Mouse (Mus musculus): Measurements from ENCODE around the gene Etfa. TPM values are rescaled to one million over a fixed set of nuclear protein-coding genes. Genes with fewer than 3 reads are reported as not detected.

The Etfa gene
- total and polyA plus RNA-seq, 2 experiments from 2014 or later: 11.5 to 99.1 TPM

GRCm38 (mm10) chr9:55539006-55539405, 27.0 kb upstream of the Etfa start:
- WGBS: 19% methylated on average over 1 of the region's 1 CpGs
- H3K36me3 ChIP-seq (ENCODE audit: insufficient read depth, low read length): no peaks in the 10 kb centered on the region
- no peak overlapping the region for H3K4me3 ChIP-seq (ENCODE audit: low read depth, low read length)
- DNase-seq (ENCODE audit: low spot score): no peak
- no peak overlapping the region for H3K9ac ChIP-seq (replicated peaks; ENCODE audit: low read length, poor library complexity, severe bottlenecking)
- no peak overlapping the region for H3K4me2 ChIP-seq (ENCODE audit: low read depth, low read length, poor library complexity, severe bottlenecking)
- no peak for ATAC-seq (ENCODE audit: low FRiP score)
- no peaks in the 10 kb centered on the region for H3K4me1 ChIP-seq (ENCODE audit: insufficient read depth, low read length)
- no peak overlapping the region for H3K27ac ChIP-seq (ENCODE audit: low read depth, low read length)
- peaks cover 47% of the 10 kb centered on the region for H3K27me3 ChIP-seq (ENCODE audit: insufficient read depth, low read length)
- TF ChIP-seq CTCF (IDR thresholded peaks at IDR 0.05): no peak
- no peaks in the 10 kb centered on the region for H3K9me3 ChIP-seq (ENCODE audit: low read length)

GRCm38 (mm10) chr9:55538377-55538776, 26.3 kb upstream of the Etfa start, which contains the start of gene Isl2:
TSS of gene Isl2 (plus strand) at chr9:55538672.
- DNase-seq (ENCODE audit: low spot score): no peak
- H3K4me2 ChIP-seq (ENCODE audit: low read depth, low read length, poor library complexity, severe bottlenecking): no peak within 1 kb of the TSS
- no peaks in the 10 kb centered on the region for H3K9me3 ChIP-seq (ENCODE audit: low read length)
- H3K27ac ChIP-seq (ENCODE audit: low read depth, low read length): no peak within 1 kb of the TSS
- no peak within 1 kb of the TSS for H3K9ac ChIP-seq (replicated peaks; ENCODE audit: low read length, poor library complexity, severe bottlenecking)
- TF ChIP-seq CTCF (IDR thresholded peaks at IDR 0.05): no peak
- no peak within 1 kb of the TSS for H3K4me3 ChIP-seq (ENCODE audit: low read depth, low read length)
- WGBS: 7% methylated on average over 4 of the region's 4 CpGs
- no peak for ATAC-seq (ENCODE audit: low FRiP score)
- H3K36me3 ChIP-seq (ENCODE audit: insufficient read depth, low read length): no peaks in the 10 kb centered on the region
- H3K4me1 ChIP-seq (ENCODE audit: insufficient read depth, low read length): no peaks in the 10 kb centered on the region
- H3K27me3 ChIP-seq (ENCODE audit: insufficient read depth, low read length): peaks cover 47% of the 10 kb centered on the region

DNA sequence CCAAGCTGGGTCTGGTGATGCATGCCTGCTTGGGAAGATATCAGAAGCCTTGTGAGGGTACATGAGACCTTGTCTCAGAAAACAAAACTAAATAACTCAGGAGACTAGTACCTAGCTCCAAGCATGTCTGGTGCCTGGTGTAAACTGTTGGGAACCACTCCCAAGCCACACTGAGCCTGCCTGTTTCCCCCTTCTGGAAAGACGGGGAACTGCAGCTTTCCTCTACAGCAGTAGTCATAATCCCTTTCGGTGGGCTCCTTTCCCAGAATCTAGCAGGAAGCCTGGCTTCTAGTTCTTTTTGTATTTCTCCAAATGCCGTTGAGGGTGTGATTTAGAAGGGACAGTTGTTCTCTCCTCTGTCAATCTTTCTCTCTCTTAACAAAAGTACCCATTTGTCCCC, 23.9 kb upstream of the Etfa start:
- Histone ChIP-seq H3K9ac (replicated peaks; ENCODE audit: low read length, poor library complexity, severe bottlenecking) (no peak overlapping the region), H3K9me3 (ENCODE audit: low read length) (no peaks in the 10 kb centered on the region), H3K4me2 (ENCODE audit: low read depth, low read length, poor library complexity, severe bottlenecking) (no peak overlapping the region), H3K27ac (ENCODE audit: low read depth, low read length) (no peak overlapping the region), H3K27me3 (ENCODE audit: insufficient read depth, low read length) (peaks cover 36% of the 10 kb centered on the region), H3K4me1 (ENCODE audit: insufficient read depth, low read length) (no peaks in the 10 kb centered on the region), H3K36me3 (ENCODE audit: insufficient read depth, low read length) (no peaks in the 10 kb centered on the region), H3K4me3 (ENCODE audit: low read depth, low read length) (no peak overlapping the region)
- TF ChIP-seq CTCF (IDR thresholded peaks at IDR 0.05): peak; percentile 78
- DNase-seq (ENCODE audit: low spot score) (peak; percentile 76), ATAC-seq (ENCODE audit: low FRiP score) (no peak)
- 10% methylated on average over 3 of the region's 3 CpGs for WGBS

DNA sequence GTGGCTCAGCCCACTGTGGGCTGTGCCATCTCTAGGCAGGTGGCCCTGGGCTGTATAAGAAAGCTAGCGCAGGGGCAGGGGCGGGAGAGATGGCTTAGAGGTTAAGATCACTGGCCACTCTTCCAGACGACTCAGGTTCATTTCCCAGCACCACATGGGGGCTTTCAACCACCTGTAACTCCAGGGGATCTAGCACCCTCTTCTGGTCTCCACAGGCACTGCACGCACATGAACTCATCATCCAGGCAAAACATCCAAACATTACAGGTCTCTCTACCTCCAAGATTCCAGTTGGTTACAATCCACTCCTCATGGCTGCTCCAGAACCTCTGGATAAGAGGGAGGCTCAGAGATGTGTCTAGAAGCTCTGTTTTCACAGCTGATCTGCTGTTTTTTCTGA, 13.7 kb upstream of the Etfa start:
- Histone ChIP-seq H3K9ac (replicated peaks; ENCODE audit: low read length, poor library complexity, severe bottlenecking) (no peak overlapping the region), H3K4me2 (ENCODE audit: low read depth, low read length, poor library complexity, severe bottlenecking) (no peak overlapping the region), H3K27ac (ENCODE audit: low read depth, low read length) (no peak overlapping the region), H3K27me3 (ENCODE audit: insufficient read depth, low read length) (no peaks in the 10 kb centered on the region), H3K4me1 (ENCODE audit: insufficient read depth, low read length) (no peaks in the 10 kb centered on the region), H3K9me3 (ENCODE audit: low read length) (no peaks in the 10 kb centered on the region), H3K4me3 (ENCODE audit: low read depth, low read length) (no peak overlapping the region), H3K36me3 (ENCODE audit: insufficient read depth, low read length) (no peaks in the 10 kb centered on the region)
- ATAC-seq (ENCODE audit: low FRiP score) (no peak), DNase-seq (ENCODE audit: low spot score) (no peak)
- peak; percentile 38 for TF ChIP-seq CTCF (IDR thresholded peaks at IDR 0.05)
- 38% methylated on average over 4 of the region's 4 CpGs for WGBS

DNA sequence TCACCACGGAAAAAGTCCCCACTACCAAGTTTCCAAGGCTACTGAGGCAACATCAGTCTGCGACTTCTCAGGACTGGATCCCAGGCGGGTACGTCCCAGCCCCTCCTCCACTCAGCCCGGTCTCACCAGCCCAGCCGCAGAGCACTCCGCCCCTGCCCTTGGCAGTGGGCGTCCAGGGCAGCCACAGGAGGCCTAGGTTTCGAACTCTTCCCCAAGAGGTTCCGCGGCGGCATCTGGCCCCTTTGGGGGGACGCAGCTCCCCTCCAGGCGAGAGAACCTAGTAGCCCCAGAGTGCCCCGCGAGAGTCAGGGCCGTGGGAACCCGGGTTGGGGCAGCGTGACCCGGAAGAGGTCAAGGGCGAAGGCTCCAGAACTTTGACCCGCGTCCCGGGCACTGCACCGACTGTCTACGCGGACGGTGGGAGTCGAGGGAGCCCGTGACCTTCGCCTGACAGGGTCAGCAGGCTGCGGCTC, 486 bp downstream of the Etfa start:
- H3K27ac ChIP-seq (ENCODE audit: low read depth, low read length): peak overlapping the region; percentile 66
- peak overlapping the region; percentile 98 for H3K4me2 ChIP-seq (ENCODE audit: low read depth, low read length, poor library complexity, severe bottlenecking)
- no peaks in the 10 kb centered on the region for H3K4me1 ChIP-seq (ENCODE audit: insufficient read depth, low read length)
- peak overlapping the region; percentile 79 for H3K4me3 ChIP-seq (ENCODE audit: low read depth, low read length)
- TF ChIP-seq CTCF (IDR thresholded peaks at IDR 0.05): no peak
- no peaks in the 10 kb centered on the region for H3K36me3 ChIP-seq (ENCODE audit: insufficient read depth, low read length)
- peak overlapping the region; percentile 80 for H3K9ac ChIP-seq (replicated peaks; ENCODE audit: low read length, poor library complexity, severe bottlenecking)
- H3K9me3 ChIP-seq (ENCODE audit: low read length): no peaks in the 10 kb centered on the region
- DNase-seq (ENCODE audit: low spot score): peak; percentile 49
- WGBS: under 1% methylated on average over 32 of the region's 32 CpGs
- peak; percentile 77 for ATAC-seq (ENCODE audit: low FRiP score)
- peaks cover 5% of the 10 kb centered on the region; the same call in 1 of the 2 replicates for H3K27me3 ChIP-seq (ENCODE audit: insufficient read depth, low read length)

DNA sequence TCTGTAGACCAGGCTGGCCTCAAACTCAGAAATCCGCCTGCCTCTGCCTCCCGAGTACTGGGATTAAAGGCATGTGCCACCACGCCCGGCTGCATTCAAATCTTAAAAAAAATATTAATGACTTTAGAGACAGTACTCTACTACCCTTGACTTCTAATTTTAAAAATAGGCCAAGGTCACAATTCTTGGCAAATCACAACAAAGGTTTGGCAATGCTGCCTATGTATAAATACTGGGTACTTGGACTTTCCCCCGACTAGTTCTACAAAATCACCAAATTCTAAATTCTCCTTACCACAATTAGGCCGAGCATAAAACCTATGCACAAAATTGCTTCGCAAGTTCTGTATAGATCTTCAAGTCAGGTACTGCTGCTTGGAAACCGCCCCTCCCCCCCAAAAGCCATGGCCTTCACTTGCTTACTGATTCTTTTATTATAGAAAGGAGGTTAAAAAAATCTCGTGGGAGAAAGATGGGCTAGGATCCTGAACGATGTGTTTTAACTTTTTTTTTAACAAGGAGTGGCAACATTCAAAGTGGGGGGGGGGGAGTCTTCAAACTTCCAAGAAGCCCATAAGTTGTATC, 1.3 kb downstream of the Etfa start:
- no peak overlapping the region for H3K9ac ChIP-seq (replicated peaks; ENCODE audit: low read length, poor library complexity, severe bottlenecking)
- H3K27ac ChIP-seq (ENCODE audit: low read depth, low read length): no peak overlapping the region
- no peaks in the 10 kb centered on the region for H3K36me3 ChIP-seq (ENCODE audit: insufficient read depth, low read length)
- no peaks in the 10 kb centered on the region for H3K4me1 ChIP-seq (ENCODE audit: insufficient read depth, low read length)
- ATAC-seq (ENCODE audit: low FRiP score) (no peak), DNase-seq (ENCODE audit: low spot score) (no peak)
- peaks cover 5% of the 10 kb centered on the region; the same call in 1 of the 2 replicates for H3K27me3 ChIP-seq (ENCODE audit: insufficient read depth, low read length)
- 78% methylated on average over 10 of the region's 10 CpGs for WGBS
- H3K4me2 ChIP-seq (ENCODE audit: low read depth, low read length, poor library complexity, severe bottlenecking): peak overlapping the region; percentile 98; the same call in 1 of the 2 replicates
- H3K4me3 ChIP-seq (ENCODE audit: low read depth, low read length): peak overlapping the region; percentile 79; the same call in 1 of the 2 replicates
- H3K9me3 ChIP-seq (ENCODE audit: low read length): no peaks in the 10 kb centered on the region
- no peak for TF ChIP-seq CTCF (IDR thresholded peaks at IDR 0.05)

Measured in midbrain, postnatal 0 days (tissue).